Mouse (Mus musculus) T-helper 2 cell (primary cell): Measurements from ENCODE around the gene Cfap65.

Experiments
- in situ Hi-C: fragments of 300-600 bp; cut with MboI, MseI; formaldehyde crosslinking; loops from one replicate; pipeline ENCODE4 v1.15.1; 2025; ENCODE audit warnings: high pct_unique_total_duplicates

Cfap65 gene

DNA sequence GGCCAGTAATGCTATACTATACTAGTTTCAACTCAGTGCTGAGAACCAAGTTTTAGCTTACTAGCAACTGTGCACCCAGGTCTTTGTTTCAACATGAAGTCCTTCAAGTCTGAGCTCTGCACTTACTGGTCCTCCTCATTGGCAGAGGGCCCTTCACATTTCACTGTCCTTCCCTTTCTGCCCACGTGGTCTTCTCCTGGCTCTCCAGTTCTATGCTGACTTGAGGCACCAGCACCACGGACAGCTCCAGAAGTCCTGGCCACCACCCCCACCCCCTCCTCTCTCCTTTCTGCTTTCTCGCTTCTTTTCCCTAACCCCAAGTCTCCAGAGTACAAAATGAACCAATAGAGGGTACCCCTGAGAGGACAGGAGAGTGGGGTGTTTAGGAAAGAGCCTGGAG, 4.4 kb upstream of the Cfap65 start:
- in situ Hi-C loops = loop anchor here (10.0 kb wide), 1 partner anchor 185 kb away; the partner anchor contains the start of gene Nhej1

DNA sequence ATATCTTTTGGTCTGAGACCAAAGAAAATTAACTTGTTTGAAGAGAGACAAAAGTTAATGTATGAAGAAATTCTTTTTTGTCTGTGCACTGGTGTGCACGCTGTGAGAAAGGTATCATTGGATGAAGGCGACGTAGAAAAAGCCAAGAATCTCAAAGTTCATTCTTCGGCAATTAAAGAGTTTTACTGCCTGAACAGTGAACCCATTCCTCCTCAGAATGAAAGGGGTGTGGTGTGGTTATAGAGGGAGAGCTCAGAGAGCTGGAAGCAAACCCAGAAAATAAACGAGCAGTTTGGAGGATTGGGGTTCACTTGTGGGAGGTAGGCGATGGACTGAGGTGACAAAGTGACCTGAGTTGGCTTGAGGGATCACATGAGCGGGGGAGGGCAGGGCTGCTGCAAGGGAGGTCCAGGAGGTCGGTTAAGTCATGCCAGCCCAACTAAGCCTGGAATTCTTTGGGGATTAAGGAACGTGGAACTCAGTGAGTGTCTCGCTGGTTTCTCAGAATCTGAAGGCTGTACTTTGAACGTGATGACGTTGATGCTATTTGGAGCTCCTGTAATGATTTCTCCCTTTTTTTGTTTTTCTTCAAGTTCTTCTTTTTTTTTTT, 927 bp upstream of the Cfap65 start:
- in situ Hi-C loops = no loop called here

DNA sequence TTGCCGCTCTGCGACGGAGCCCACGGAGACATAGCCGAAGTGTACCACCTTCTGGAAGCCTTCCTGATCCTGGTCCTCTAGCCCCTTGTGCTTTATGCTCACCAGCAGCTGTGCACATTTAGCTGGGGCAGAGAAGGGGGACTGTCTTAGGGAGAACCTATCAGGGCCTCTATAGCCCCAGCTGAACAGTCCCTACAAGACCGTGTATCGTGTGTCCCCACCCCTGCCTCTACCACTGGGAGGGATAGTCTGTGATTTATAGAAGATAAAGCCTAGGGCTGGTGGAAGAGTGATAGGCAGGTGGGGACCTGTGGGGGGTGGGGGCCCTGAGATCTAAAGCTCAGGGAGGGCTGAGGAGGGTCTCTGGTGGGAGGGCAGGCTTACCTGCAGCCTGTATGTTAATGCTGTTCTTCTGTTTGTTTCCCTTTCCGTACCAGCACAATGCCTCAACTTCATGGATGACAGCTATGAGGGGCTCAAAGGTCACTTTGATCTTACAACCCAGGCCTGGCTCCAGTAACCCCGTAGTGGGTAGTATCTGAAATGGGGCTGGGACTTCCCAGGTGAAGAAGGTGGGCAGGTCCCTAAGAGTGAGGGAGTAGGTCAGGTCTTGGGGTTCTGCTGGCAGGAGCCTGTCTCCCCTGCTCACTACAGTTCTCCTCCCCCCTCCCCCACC, 7.6 kb downstream of the Cfap65 start:
- in situ Hi-C loops = no loop called here

DNA sequence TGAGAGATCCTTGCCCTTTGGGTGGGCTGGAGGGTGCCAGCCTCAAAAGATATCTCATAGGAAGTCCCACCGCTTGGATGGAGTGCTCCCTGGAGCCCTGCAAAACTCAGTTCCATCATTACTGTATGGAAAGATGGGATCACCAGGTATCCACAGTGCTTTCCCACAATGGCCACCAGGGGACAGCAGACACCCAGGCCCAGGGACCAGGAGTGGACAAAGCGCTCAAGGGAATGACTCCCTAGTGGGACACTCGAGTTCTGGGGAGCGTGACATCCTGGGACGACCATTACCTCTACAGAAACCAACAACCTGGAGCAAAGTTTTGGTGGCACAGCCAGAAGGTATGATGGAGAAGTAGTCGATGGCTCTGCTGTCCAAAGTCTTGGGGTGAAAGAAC, 8.7 kb downstream of the Cfap65 start:
- in situ Hi-C loops = no loop called here

DNA sequence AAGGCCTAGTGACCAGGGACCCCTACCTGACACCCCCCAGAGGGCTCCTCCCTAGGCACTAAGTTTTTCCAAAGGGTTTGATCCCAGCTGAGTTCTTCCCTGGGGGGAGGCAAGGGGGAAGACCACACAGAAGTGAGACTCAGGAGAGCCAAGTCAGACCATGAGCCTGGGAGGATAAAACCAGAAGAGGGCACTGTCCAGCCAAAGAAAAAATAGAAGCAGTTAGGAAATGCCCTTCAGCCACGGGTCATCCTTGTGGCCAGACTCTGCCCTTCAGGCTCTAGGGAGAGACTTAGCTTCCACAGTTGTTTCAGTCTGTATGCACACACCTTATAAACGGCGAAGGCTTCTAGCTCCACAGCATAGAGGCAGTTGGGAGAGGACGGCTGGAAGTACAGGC, 10.9 kb downstream of the Cfap65 start:
- in situ Hi-C loops = no loop called here

DNA sequence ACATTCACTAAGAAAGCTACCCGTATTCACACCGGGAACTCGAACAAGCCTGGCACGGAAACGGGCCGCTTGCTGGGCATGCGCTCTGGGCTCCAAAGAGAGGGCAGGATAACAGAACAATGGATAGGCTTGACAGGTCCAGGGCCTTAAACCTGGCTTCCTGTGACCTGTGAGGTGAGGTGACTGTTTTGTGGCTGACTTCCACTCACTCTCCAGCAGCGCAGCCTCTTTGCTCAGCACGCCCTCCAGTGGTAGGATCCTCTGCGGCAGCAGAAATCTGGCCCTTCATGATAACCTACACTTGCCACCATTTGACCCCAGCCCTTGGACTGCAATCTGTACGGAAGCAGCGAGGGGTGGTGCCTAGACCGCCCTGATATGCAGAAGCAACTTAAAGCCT, 19.7 kb downstream of the Cfap65 start:
- in situ Hi-C loops = no loop called here

DNA sequence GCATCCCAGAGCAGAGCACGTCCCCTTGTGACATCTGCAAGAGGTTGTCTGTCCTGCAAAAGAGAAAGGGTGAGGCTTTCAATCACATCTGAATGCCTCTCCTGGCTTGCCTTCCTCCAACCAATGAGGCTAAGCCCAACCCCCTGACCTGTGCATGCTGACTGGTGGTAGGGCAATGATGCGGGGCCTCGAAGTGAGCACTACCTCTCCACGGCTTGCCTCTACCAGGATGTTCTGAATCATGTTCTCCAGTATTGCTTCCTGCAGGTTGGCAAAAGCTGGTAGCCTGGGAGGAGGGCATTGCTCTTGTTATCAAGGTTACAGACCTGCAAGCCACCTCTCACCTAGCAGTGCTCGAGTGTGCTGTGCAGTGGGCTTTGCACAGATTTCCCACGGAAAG, 33.2 kb downstream of the Cfap65 start:
- in situ Hi-C loops = no loop called here

DNA sequence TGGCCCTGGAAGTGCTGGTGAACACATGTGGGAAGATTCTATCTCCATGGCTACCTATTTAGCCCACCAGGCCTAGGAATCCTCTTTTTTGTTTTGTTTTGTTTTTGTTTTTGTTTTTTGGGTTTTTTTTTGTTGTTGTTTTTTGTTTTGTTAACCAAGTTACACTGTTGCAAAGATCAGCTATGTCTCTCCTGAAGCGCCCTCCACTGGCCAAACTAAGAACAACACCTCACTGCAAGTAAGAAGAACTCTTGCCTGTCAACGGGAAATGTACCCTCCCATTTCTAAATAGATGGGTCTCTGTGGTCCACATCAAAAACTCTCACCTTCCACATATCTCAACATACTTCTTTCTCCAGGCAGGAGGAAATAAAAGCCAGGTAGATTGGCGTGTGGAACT, 33.7 kb downstream of the Cfap65 start:
- in situ Hi-C loops = no loop called here

DNA sequence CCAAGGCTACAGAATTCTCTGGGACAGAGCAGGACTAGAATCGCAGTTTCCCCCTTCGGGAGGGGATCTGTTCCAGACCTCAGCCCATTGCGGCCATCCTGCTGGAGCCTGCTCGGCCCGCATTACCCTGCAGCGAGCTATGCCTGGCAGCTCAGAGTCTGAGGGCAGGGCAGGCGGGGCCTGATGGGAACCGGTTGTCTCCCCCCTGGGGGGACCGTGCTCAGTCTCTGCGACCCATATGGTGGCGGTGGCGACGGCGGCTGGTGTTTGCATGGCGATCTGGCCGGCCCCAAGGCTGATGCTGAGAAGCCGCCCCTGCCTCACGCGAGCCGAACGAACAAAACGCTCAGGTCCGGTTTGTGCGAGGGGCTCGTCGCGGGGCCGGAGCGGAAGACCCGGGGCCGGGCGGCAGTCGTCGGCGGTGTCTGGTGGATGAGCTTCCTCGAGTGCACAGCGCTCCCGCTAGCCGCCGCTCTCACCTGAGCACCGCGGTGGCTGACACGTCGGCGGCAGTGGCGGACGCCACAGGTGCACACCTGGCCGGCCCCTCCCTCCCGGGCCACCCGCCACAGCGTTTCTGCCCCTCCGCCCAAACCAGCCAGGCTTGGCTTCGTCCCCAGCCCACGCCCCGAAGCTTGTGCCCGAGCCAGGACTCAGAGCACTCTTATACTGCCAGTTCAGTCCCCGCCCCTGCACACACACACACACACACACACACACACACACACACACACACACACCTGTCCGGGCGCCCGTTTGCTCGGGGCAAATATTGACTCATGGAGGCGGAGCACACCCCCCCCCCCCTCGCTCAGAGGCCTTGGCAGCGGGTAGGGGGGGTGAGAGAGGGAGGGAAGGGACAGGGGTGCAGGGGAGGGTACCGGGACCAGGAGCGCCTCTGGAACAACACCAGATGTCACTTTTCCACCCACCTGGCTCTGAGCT, 34.8 kb downstream of the Cfap65 start:
- in situ Hi-C loops = no loop called here

DNA sequence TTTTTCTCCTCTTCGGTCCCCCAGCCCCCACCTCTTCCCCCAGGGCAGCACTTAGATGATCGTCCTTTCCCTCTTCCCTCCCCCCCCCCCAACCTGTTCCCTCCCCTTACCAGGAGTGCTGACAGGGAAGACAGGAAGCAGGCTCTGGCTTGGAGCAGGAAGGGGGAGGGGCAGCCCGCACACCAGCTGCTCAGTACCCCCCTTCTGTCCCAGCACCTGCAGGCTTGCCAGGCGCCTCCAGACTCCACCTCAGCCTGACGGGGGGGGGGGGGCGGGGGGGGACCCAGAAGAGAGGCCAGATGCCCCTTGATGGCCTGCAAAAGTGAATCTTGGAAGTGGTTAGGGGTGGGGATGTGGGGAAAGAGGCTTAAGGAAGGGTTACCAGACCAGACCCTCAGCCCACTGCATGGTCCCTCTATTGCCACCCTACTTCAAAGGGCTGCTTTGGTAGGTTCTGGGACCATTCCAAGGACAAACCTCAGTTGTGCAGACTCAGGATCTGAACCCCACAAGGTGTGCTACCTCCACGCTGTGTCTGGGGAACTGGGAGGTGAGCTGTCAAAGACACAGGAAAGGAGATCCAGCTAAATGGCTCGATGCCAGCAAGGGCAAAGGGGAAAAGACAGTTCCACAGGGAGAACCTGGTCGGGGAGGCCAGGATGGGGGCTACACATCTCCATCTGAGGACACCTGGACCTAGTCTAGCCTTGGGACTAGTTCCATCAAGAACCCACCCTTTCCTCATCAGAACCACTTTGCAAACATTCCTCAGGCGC, 36.6 kb downstream of the Cfap65 start:
- in situ Hi-C loops = no loop called here

DNA sequence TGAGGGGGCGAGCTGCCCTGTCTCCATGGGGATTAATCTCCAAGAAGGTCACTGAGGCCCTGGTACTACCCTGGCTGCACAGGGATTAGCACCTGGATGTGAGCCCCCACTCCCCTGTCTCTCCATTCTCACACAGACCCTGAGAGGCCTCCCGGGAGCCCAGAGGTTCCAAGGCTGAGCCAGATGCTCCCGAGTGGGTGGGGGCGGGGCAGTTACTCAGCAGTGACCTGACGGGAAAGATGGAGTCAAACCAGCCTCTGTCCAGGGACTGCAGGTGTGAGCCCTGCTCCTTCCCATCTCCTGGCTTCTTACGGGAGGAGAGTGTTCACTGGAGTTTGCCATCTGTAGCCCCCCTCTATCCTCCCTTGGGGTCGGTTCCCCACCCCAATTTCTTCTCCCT, 37.4 kb downstream of the Cfap65 start:
- in situ Hi-C loops = no loop called here

DNA sequence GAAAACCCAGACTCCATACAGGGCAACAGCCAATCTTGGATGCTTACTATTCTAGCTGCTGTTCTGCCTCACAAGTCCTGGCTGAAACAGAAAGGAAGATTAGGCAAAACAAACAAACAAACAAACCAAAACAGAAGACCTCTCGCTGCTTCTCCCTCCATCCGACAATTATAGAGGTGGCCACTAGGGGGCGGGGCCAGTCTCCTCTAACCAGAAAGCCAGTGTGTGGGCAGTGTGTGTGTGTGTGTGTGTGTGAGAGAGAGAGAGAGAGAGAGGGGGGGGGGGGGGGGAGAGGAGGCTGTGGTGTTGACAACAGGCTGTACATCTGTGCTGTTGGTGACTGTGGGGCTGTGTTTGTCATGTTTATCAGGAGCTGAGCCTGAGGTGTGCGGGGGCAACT, 40.4 kb downstream of the Cfap65 start:
- in situ Hi-C loops = no loop called here

DNA sequence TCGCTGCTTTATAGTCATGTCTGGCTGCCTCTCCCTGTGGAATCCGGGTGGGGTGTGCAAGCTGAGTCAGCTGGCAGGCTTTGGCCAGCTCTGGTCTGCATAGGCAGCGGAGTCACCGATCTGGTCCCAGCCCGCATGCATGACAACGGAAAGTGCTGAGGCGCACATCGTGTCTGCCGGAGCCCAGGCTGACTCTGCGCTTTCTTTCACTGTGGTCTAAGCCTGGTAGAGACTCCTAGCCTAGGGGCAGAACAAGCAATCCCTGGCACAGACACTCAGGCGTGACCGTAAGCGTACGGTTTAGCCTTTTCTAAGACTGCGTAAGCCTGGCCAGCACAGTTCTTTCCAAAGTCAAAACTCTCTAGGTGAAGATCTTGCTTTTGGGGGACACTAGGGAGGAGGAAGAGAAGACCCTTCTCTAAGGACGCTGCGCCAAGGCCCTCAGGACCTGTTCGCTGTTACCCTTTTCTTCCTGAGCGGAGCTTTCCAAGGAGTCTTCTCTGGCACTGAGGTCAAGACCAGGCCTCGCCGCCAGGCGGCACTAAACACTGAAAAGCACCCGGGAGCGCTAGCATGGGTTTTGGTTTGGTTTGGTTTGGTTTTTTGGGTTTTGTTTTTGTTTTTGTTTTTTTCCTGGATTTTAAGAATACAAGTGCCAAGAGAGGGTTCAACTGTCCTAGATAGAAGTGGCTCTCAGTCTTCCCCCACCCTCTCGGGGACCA, 42.1 kb downstream of the Cfap65 start, which contains the start of gene Cryba2:
Gene Cryba2, minus strand, starts transcription at position 10 of the 722 bp plus-strand sequence.
- in situ Hi-C loops = no loop called here

DNA sequence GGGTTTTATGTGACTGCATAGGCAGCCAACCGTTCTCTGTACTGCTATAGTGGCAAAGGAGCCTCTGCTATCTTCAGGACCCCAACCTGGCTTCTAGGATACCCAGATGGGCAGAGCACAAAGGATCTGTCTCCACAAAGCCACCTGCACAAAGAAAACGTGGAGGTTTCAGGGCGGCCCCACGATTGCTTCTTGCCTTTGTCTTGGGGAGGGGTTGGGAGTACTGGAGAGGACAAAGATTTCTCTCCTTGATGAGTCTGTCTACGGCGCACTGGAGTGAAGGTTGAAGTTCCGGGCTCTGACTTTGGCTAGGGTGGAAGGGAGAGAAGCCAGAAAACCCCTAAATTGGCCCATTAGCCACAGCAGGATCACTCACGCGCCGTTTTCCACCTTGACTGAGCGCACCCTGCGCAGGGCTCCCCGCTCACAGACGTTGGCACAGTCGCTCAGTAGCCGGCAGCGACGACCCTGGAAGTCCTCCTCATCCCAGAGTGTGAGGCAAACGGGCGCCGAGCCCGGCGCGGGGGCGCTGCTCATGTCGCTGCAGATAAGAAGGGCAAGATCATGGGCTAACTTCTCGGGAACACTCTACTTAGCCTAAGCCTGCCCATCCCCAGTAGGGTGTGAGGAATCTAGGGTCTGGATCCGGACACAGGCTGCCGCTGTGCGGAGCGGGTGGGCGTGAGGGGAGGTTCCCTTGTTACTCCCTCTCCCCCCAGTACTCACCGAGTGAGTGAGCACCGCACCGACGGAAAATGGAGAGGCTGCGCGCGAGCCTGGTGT, 42.9 kb downstream of the Cfap65 start:
- in situ Hi-C loops = no loop called here

DNA sequence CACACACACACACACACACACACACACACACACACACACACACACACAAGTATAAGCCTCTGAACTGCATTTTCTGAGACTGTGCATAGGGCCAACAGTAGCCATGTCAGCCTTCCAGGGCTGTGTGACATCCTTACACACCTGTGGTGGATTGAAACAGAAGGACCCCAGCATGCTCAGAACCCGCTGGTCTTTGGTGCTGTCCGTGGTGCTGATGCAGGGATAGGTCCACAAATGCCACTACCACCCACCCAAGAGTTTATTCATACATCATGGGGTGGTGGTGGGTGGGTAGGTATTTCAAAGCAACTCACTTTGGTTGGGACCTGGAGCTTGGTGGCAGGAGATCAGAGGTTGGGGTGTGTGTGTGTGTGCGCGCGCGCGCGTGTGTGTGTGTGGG, 43.9 kb downstream of the Cfap65 start:
- in situ Hi-C loops = no loop called here

DNA sequence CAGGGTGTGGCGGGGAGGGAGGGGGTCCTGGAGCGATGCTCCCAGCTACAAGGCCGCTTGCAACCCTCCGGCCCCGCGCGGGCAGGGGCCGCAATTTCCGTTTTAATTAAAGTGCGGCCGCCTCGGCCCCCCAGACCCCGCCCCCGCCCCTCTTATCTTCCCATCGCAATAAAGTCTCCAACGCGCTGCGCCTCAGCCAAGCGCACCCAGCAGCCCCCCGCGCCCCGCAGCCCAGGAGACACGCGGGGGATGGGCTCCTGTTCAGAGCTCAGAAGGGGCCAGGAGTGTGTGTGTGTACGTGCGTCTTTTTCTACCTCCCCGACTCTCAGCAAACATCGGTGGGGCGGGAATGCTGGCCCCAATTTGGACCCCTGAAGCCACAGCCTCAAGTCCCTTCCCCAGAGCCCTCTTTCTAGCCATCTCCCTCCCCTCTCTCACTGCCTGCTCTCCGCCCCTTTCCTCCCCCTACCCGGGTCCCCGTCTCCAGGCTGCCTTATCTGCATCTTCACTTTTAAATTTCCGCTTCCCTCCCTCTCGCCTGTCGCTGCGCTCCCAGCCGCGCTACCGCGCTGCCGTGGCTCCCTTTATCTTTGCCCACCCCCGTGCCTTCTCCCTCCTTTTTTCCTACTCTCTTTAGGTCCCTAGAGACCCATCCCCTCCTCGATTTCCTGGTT, 49.9 kb downstream of the Cfap65 start, which contains the start of gene Fev:
Gene Fev, minus strand, starts transcription at position 51 of the 674 bp plus-strand sequence.
- in situ Hi-C loops = no loop called here

DNA sequence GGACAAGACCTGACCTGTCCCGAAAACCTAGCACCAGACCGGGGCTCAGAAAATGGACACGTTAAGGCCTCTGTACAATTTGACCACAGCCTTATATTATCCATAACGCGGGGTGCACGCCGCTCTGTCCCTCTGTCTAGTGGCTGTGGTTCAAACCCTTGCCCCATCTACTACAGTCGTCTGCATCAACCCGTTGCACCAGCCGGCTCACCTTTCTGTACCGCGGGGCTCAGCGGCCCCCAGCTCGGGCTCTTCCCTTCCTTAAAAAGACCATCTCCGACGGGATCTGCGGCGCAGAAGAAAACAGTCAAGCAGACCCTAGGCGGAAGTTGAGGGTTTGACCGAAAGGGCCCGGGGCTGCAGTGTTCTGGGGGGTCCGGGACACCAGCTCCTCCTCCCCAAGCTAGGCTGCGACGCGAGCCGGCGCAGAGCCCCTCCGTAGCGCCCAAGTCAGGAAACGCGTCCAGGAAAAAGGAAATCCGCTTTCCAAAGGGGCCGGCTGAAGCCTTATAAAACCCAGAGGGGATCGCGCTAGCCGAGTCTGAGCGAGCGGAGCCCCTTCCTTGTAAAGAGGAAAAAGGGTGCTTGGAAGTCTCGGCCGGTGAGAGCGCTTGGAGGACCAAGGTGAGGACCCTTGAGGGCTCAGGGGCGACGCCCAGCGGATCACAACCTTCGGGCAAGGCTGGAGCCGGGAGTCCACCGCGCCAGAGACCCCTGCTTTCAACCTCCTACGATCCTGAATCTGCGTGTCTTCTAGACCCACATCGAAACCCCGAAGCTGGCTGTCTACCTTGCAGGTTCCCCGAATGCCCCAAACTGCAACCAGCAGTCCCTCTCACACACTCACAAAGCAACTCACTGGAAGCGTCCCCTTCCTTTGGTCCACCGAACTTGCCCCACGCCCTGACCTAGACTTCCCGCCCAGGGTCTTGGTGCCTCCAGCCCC, 50.9 kb downstream of the Cfap65 start:
- in situ Hi-C loops = no loop called here

DNA sequence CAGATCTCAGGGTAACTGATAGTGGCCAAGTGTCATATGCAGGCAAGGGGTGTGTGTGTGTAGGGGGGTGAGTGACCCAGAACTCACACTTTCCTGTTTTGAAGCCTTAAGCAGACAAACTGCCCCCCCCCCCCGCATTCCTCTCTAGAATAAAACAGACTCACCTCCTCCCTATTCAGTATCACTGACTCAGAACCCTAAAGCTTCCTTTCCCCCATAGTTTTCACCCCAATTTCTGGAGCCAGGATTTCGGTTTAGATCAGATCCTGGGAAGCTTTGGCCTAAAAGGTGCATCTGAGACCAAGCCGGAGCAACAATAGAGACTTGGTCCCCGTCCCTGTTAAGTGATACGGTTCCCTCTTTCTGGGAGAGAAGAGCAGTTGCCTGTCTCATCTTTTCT, 52.0 kb downstream of the Cfap65 start:
- in situ Hi-C loops = no loop called here
